Mouse (Mus musculus) monocyte, adult 2 months (primary cell): ENCODE data around the gene Glis1.

ENCODE experiments used
- DNase-seq, 2 experiments: peaks; one replicate each; pipeline ENCODE4 v3.0.0; 2022; ENCODE audit warnings: low spot score in 2 of 2, low read depth in 1 of 2

Gene Glis1

GRCm38 (mm10) chr4:107452266-107453015, 18.1 kb downstream of the Glis1 start:
- DNase-seq = no peak

GRCm38 (mm10) chr4:107453141-107453984, 19.0 kb downstream of the Glis1 start:
- peak; percentile 46 to 71 for DNase-seq

- DNase-seq = no peak
Measured at GRCm38 (mm10) chr4:107457602-107458001, 23.2 kb downstream of the Glis1 start.

GRCm38 (mm10) chr4:107458907-107459306, 24.5 kb downstream of the Glis1 start:
- no peak for DNase-seq

GRCm38 (mm10) chr4:107459461-107459860, 25.1 kb downstream of the Glis1 start:
- DNase-seq = no peak

- no peak for DNase-seq
Measured at GRCm38 (mm10) chr4:107460468-107460867, 26.1 kb downstream of the Glis1 start.

- DNase-seq = no peak
Measured at GRCm38 (mm10) chr4:107467831-107468230, 33.4 kb downstream of the Glis1 start.

GRCm38 (mm10) chr4:107468264-107468663, 33.9 kb downstream of the Glis1 start:
- DNase-seq = no peak

- no peak for DNase-seq
Measured at GRCm38 (mm10) chr4:107468768-107469167, 34.4 kb downstream of the Glis1 start.

GRCm38 (mm10) chr4:107476266-107476665, 41.9 kb downstream of the Glis1 start:
- no peak for DNase-seq

GRCm38 (mm10) chr4:107479015-107479414, 44.6 kb downstream of the Glis1 start:
- DNase-seq = no peak

GRCm38 (mm10) chr4:107482541-107482940, 48.1 kb downstream of the Glis1 start:
- no peak for DNase-seq

GRCm38 (mm10) chr4:107483556-107484220, 49.3 kb downstream of the Glis1 start:
- DNase-seq = no peak

GRCm38 (mm10) chr4:107484221-107484575, 49.8 kb downstream of the Glis1 start:
- no peak for DNase-seq

- DNase-seq = no peak
Measured at GRCm38 (mm10) chr4:107485903-107486302, 51.5 kb downstream of the Glis1 start.

GRCm38 (mm10) chr4:107489121-107489840, 54.9 kb downstream of the Glis1 start:
- DNase-seq = no peak

GRCm38 (mm10) chr4:107492991-107493390, 58.6 kb downstream of the Glis1 start:
- DNase-seq = no peak

- no peak for DNase-seq
Measured at GRCm38 (mm10) chr4:107495751-107496430, 61.5 kb downstream of the Glis1 start.

- DNase-seq = no peak
Measured at GRCm38 (mm10) chr4:107497430-107497935, 63.1 kb downstream of the Glis1 start.

- no peak for DNase-seq
Measured at GRCm38 (mm10) chr4:107502601-107503051, 68.2 kb downstream of the Glis1 start.
